Mouse (Mus musculus) spleen, postnatal 4 days (tissue): ENCODE measurements around the gene Gltpd2.
"Not testable (repeated sequence)": the region's sequence is repeated elsewhere in the genome, so short reads cannot be mapped to it uniquely, and the experiment has no call there.

Experiments
- DNase-seq, 2 experiments: peaks; one replicate each; pipeline ENCODE4 v3.0.0; 2022; ENCODE audit warnings: low spot score in 2 of 2

Gltpd2 gene

DNA sequence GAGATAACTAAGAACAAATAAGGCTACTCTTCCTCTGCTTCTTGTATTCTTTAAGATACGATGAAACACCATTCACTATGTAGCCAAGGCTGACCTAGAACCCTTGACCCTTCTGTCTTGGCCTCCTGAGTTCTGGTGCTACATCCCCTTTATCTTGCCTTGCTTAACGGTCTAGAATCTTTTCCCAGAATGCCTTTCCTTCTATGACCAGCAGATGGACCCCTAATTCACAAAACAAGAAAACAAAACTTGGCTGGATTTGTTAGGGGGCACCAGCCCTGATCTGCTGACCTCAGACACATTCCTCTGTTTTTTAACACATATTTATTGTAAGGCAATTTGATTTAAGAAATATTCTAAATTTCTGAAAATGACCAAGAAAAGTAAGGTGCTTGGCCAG, 2.6 kb upstream of the Gltpd2 start:
- DNase-seq, result no peak

DNA sequence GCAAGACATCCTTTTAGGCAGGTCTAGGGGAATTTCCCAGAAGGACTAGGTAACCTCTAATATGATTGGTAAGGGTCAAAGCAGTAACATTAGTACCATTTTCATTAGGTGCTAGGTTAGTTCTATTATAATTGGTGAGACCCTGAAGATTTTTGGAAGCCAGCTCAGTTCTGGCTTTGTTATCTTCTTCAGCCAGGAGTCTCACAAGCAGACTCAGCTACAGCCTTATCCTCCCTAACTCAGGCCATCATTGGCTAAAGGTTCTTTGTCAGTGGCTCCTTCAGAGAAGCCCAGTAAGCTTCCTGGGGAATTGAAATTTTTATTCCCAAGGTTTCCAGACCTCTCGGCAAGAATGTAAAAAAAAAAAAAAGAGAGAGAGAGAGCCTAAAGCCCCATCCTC, 560 bp upstream of the Gltpd2 start:
- DNase-seq, result no peak

DNA sequence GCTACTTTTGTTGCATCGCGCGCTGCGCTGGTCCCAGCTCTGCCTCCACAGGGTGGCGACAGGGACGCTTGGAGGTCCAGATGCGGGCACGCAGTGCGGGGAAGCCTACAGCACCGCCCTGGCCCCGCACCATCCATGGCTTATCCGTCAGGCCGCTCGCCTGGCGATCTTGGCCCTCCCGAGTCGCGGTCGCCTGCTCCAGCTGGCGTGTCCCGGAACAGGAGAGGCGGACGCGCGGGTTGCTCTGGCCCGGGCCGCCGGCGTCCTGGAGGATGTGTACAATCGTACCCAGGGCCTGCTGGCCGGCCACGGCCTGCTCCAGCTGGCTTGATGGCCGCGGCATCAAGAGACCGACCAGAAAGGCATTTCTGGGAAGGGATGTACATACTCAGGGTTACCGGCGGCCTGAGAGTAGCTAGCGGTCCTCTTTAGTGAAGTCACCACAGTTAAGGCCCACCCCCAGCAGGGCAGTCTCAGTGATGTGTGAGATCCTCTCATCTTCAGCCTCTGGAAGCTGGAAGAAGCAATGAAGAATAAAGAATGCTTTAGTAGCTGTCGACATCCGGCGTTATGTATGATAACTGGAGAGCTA, 1.3 kb downstream of the Gltpd2 start:
- no peak for DNase-seq

GRCm38 (mm10) chr11:70523306-70523989, 4.5 kb downstream of the Gltpd2 start:
- DNase-seq, result not testable (repeated sequence)

DNA sequence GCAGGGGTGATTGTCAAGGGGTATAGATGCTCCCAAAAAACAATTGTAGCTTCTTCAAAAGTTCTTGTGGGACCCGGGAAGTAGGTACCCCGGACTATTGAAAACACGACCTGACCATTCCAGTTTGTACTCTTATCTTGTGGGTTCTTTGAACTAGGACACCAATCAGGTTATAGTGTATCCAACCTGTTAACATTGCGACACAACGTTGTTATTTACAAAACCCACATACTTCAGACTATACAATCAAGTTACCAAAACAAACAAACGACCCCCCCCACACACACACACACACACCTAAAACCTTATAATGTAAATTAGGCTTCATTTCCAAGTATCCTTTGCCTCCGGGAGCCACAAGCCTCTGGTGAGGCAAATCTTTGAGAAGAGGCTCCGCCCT, 5.8 kb downstream of the Gltpd2 start:
- DNase-seq, result no peak

DNA sequence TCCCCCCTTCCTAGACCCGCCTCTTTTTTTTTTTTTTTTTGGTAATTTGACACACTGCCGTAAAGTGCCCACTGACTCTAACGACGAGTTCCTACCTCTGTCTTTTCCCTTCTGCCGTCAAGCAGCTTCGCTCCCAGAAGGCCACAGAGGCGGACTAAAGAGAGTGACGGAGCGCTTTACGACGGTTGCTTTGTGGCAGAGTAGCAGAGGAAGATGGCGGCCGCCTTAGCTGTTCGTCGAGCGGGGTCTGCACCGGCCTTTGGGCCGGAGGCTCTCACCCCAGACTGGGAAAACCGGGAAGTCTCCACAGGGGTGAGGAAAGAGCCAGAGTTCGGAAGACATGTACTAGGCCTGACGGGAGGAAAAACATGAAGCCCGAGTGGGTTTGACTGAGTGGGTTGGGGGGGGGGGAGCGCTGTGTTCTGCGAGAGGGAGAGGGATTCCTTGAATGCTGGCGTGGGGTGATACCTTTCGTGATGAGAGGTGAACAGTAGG, 6.2 kb downstream of the Gltpd2 start, which contains the start of gene Psmb6:
Gene Psmb6, plus strand, starts transcription at position 184 of the 495 bp plus-strand sequence.
- peak; percentile 88 to 92 for DNase-seq

- DNase-seq, result no peak
Measured at GRCm38 (mm10) chr11:70525726-70526125, 6.7 kb downstream of the Gltpd2 start.

DNA sequence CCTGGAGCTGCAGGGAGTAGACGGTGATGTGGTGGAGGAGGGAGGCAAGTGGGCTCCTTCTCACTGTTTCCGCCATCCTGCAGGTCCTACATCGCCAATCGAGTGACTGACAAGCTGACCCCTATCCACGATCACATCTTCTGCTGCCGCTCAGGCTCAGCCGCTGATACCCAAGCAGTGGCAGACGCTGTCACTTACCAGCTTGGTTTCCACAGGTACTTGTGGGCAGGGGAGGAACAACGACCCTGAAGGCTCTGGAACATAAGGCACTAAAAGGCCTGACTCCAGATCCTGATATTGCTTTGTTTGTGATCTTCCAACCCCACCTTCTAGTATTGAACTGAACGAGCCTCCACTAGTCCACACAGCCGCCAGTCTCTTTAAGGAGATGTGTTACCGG, 7.2 kb downstream of the Gltpd2 start:
- DNase-seq, result no peak

DNA sequence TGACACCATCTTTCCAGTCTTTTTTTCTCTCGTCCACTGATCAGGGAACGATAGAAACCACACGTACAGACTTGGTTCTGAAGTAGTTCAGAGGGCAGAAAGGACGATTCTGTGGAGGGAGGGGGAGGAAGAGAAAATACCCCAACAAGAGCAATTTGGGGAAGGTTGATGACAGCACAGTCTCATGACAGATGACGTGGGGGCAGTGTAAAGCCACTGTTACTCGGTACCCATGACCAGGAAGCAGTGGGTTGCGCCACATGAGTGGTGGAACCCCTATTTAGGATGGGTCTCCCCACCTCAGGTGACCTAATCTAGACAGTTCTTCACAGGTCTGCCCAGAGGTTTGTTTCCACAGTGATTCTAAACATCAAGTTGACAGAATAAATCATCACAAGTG, 9.6 kb downstream of the Gltpd2 start:
- no peak for DNase-seq

GRCm38 (mm10) chr11:70531065-70531464, 12.1 kb downstream of the Gltpd2 start:
- DNase-seq, result not testable (repeated sequence)

DNA sequence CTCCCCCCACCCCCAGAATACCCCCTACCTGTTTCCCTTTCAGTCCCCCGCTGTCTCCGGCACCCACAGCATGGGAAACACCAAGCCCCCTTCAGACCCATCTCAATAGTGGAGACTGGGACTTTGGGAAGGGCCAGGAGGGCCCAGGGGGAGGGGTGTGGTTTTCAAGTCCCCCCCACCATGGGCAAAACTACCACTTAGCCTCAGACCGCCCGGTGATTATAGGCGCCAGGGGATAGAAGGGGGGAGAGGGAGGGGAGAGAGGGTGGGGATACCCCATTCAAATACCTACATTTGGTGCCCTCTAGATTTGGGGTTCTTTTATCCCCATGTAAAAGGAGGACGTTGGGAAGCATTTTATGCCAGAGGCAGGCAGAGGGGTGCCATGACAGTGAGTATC, 13.8 kb downstream of the Gltpd2 start, which contains the start of gene Gm40193:
Gene Gm40193, minus strand, starts transcription at position 101 of the 400 bp plus-strand sequence.
- DNase-seq, result no peak

- DNase-seq, result no peak
Measured at GRCm38 (mm10) chr11:70539423-70539822, 20.4 kb downstream of the Gltpd2 start.

GRCm38 (mm10) chr11:70539877-70540587, 21.0 kb downstream of the Gltpd2 start, which contains the start of gene Pld2:
Pld2 (plus strand) TSS chr11:70540064.
- DNase-seq, result peak; percentile 76 to 88

DNA sequence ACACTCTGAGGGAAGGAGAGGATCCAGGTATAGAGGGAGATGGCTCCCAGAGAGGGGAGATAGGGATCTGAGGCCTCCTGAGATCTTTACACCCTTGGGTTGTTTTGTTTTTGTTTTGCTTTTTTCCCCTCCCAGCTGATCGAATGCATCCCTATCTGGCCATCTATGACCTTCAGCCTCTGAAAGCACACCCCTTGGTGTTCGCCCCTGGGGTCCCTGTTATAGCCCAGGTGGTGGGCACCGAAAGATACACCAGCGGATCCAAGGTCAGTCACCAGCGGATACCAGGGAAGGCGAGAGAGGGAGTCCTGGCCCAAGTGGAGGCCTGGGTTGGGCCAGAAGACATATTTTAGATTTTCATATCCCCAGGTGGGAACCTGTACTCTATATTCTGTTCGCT, 21.9 kb downstream of the Gltpd2 start:
- DNase-seq, result no peak

DNA sequence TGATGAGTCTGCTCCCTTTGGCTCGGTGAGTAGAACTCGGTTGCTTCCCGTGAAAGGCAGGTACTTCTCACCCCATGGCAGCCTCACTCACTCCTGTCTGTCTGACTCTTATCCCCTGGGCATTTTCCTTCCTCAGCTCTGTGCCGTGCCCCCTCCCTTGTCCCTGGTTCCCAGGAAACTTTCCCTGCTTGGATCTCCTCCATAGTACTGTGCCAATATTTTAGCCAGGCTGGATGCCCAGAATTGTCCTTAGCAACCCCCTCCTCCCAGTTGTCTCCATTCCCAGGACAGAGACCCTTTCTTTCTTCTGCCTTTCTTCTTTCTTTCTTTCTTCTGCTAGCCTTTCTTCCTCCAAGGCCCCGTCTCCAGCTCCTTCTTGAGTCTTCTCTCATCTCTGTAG, 22.4 kb downstream of the Gltpd2 start:
- DNase-seq, result no peak

DNA sequence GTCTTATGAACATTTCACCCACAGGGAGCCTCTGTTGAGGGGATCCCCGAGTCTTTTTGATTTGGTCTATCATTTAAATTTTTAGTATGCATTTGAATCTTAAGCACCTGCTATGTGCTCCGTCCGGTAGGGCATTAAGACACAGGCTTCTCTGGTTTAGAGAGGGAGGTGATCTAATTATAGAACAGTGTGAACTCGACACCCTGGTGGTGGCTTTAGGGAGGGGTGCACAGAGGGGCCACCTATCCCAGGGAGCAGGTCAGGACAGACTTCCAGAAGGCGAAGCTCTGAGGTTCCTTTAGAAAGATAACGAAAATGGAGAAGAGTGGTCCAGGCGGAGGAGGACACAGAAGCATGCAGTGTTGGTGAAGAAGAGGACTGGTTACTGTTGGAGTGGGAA, 25.5 kb downstream of the Gltpd2 start:
- DNase-seq, result no peak

DNA sequence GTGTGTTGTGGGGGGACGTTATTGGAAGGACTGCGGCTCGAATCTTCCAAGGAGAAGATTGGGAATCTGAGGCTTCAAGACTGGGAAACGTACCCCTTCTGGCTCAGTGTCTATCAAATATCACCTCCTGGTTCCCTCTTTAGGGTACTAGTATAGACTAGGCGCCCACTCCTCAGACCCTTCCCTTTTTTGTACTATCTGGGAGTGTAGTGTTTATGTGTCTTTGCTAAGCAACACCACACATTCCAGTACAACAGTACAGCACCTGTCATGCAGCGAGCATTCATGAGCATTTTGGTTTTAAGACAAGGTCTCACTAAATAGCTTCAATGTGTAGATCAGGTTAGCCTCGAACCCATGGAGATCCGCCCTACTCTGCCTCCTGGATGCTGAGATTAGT, 32.5 kb downstream of the Gltpd2 start:
- no peak for DNase-seq

- no peak for DNase-seq
Measured at GRCm38 (mm10) chr11:70553940-70554339, 34.9 kb downstream of the Gltpd2 start.

DNA sequence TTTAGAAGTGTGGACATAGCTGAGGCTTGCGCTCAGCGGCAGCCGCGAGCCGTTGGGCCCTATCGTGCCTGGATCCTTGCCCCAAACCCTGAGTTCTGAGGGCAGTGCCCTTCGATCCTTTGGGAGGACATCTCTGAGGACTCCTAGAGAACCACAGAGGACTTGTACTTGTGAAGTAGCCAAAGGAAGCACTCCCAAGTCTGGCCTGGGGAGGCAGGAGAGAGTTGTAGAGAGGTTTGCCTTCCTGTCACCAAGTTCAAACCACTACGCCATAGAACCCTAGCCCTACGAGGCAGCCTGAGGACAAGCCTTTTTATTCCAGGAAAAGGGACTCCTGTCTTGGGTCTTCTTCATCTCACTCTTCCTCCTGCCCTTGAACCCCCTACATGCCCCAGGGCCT, 38.5 kb downstream of the Gltpd2 start:
- no peak for DNase-seq

GRCm38 (mm10) chr11:70561937-70562286, 42.9 kb downstream of the Gltpd2 start:
- DNase-seq, result no peak

DNA sequence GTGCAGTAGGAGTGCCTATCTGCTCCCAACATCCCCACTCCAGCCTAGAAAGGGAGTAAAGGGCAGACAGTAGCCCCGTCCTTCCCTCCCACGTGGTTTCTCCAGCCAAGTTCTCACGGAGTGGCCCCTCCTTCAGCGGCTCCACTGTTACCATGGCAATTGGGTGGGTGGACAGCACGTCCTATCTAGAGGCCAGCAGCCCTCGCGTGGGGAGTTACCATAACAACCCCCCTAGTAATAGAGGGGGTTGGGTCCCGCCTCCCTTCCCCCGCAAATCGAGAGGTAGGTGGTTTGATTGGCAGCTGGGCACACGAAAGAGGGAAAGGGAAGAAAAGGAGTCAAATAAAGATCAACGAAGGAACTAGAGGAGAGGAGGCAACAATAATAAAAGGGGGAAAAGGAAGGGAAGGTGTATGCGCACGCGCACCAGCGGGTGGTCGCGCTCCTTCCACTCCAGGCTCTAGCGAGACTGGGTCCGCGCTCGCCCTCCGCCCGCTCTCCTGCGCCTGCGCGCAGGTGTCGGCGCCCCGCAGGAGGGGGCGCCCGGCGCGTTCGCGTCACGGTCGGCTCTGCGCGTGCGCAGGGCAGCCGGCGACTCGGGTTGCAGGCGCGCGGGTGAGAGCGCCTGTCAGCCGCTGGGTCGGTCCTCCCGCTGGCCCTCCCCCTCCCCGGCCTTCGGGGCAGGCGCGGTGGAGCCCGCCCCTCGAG, 43.4 kb downstream of the Gltpd2 start, which contains the start of gene Mink1:
Gene Mink1, plus strand, starts transcription at position 595 of the 708 bp plus-strand sequence.
- peak; percentile 82 to 91 for DNase-seq

- DNase-seq, result no peak
Measured at GRCm38 (mm10) chr11:70562995-70563469, 44.0 kb downstream of the Gltpd2 start.
